Mouse (Mus musculus): ENCODE results near the gene Opcml.

DNA sequence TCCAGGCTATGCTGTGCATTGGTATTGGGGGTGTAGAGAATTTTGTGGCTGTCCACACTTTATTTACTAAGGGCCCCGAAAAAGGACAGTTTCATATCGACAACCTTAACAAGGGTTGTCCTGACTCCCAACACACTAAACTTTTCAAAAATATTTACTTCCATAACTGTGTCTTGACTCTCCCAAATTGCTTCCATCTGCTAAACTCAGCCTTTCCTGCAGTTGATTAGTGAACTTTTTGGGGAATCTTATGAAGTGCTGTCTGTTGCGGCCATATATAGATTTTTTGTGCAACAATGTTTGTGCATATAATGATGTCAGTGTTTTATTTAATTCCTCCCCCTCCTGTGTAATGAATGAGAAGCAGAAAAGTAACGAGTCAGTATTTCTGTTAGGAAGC, 690.7 kb downstream of the Opcml start:
- TF ChIP-seq ZC3H11A (IDR thresholded peaks at IDR 0.05; ENCODE audit: borderline replicate concordance, low read depth, low read length) = no peak
- TF ChIP-seq MAFK (IDR thresholded peaks at IDR 0.05; ENCODE audit: insufficient read depth, low read depth, low read length) = no peak
- no peak for TF ChIP-seq CHD2 (IDR thresholded peaks at IDR 0.05; ENCODE audit: low read depth, low read length)
